Mouse (Mus musculus) stomach, embryonic 16.5 days (tissue): ENCODE data around the gene Rfx4. TPM values are rescaled to one million over a fixed set of nuclear protein-coding genes. Genes with fewer than 3 reads are reported as not detected.

Experiments used
- ATAC-seq: fragments of 200-750 bp; cut with Nextera tagmentation; 2 replicates; pipeline ENCODE4 v1.8.0; 2017; ENCODE audit warnings: moderate number of reproducible peaks, moderate TSS enrichment; ENCODE audit not compliant: insufficient read depth, low FRiP score
- H3K27ac ChIP-seq: fragments of 300-500 bp; sonication (generic); 2 replicates; pipeline ENCODE4 v1.5.1; 2014; ENCODE audit warnings: low read length
- H3K27me3 ChIP-seq: fragments of 300-500 bp; sonication (generic); 2 replicates; pipeline ENCODE4 v1.6.1; 2014; ENCODE audit warnings: low read length, control low read depth, mixed read lengths; ENCODE audit not compliant: control insufficient read depth, insufficient read depth
- H3K36me3 ChIP-seq: fragments of 300-500 bp; sonication (generic); 2 replicates; pipeline ENCODE4 v1.6.1; 2014; ENCODE audit warnings: low read length; ENCODE audit not compliant: control insufficient read depth, insufficient read depth
- H3K4me1 ChIP-seq: fragments of 300-500 bp; sonication (generic); 2 replicates; pipeline ENCODE4 v1.6.1; 2014; ENCODE audit warnings: low read length, control low read depth, mixed read lengths; ENCODE audit not compliant: control insufficient read depth, insufficient read depth
- H3K4me2 ChIP-seq: fragments of 300-500 bp; sonication (generic); 2 replicates; pipeline ENCODE4 v1.6.1; 2014; ENCODE audit warnings: low read depth, low read length, mixed read lengths
- H3K4me3 ChIP-seq: fragments of 300-500 bp; sonication (generic); replicated peaks from 2 replicates; pipeline ENCODE4 v1.5.1; 2014; ENCODE audit warnings: mild to moderate bottlenecking, low read length
- H3K9ac ChIP-seq: fragments of 300-500 bp; sonication (generic); 2 replicates; pipeline ENCODE4 v1.6.1; 2014; ENCODE audit warnings: low read length
- H3K9me3 ChIP-seq: fragments of 300-500 bp; sonication (generic); replicated peaks from 2 replicates; pipeline ENCODE4 v1.6.1; 2016; ENCODE audit warnings: low read length, control low read depth; ENCODE audit not compliant: control insufficient read depth
- WGBS: fragments of 180-500 bp; shearing (Covaris S2); extraction: QIAGEN DNeasy Blood & Tissue Kit; methylation state at CpG from one replicate; pipeline ENCODE4 v1.1.7; 2014; 5-methylcytosine and 5-hydroxymethylcytosine counted together
- polyA plus RNA-seq: library from polyadenylated mRNA; unstranded; fragments of >200 nt; fragmentation: Nextera tagmentation; extraction: Ambion mirVana; gene quantifications from 2 replicates; pipeline ENCODE4 v1.2.1, GENCODE M21; 2015

Gene Rfx4
- polyA plus RNA-seq, 1 experiment from 2014 or later: not detected

GRCm38 (mm10) chr10:84754851-84755785, 744 bp upstream of the Rfx4 start:
- Histone ChIP-seq H3K27ac (no peak overlapping the region), H3K9me3 (no peaks in the 10 kb centered on the region), H3K36me3 (no peaks in the 10 kb centered on the region), H3K4me1 (peaks cover 22% of the 10 kb centered on the region), H3K4me2 (peak overlapping the region; percentile 48), H3K4me3 (peak overlapping the region; percentile 29), H3K27me3 (peaks cover 83% of the 10 kb centered on the region), H3K9ac (no peak overlapping the region)
- peak; percentile 33; the same call in 1 of the 2 replicates for ATAC-seq
- WGBS: 1% methylated on average over 66 of the region's 66 CpGs

DNA sequence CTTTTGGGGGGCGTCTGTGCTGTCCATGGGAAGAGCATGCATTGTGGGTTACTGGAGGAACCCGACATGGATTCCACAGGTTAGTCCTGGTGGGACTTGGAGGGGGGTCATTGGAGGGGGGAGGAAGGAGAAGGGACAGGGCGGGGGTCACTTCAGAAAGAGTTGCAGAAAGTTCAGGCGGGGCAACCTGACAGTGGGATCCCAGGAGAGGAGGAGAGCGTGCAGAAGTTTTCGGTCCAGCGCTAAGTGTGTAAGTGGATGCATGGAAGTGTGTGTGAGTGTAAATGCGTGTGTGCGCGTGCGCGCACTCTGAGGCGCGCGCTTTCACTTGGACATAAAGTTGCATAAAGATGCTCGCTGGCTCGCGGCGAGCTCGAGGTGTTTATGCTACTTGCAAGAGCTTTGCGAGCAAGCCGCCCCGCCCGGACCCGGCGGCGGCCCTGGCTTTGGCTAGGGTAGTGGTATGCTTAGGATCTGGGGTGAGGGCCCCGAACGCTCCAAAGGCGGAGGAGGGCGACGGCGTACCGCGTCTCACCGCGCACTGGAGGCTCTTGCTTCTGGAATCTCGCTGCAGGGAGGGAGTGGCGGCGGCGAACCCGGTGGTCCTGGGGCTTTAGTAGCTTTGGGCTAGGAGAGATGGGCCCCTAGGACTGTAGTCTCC, 703 bp downstream of the Rfx4 start:
- peak overlapping the region; percentile 43 for H3K4me2 ChIP-seq
- H3K36me3 ChIP-seq: no peaks in the 10 kb centered on the region
- H3K27ac ChIP-seq: no peak overlapping the region
- no peak for ATAC-seq
- no peak overlapping the region for H3K9ac ChIP-seq
- no peaks in the 10 kb centered on the region for H3K9me3 ChIP-seq
- under 1% methylated on average over 42 of the region's 42 CpGs for WGBS
- H3K4me1 ChIP-seq: peaks cover 28% of the 10 kb centered on the region
- H3K27me3 ChIP-seq: peaks cover 94% of the 10 kb centered on the region
- peak overlapping the region; percentile 29 for H3K4me3 ChIP-seq

- Histone ChIP-seq H3K9ac (no peak overlapping the region), H3K4me3 (no peak overlapping the region), H3K4me1 (peaks cover 28% of the 10 kb centered on the region), H3K4me2 (no peak overlapping the region), H3K36me3 (no peaks in the 10 kb centered on the region), H3K27me3 (peaks cover 96% of the 10 kb centered on the region), H3K9me3 (no peaks in the 10 kb centered on the region), H3K27ac (no peak overlapping the region)
- no peak for ATAC-seq
- WGBS: 9% methylated on average over 22 of the region's 22 CpGs
Observed at GRCm38 (mm10) chr10:84757426-84758199, 1.8 kb downstream of the Rfx4 start.

DNA sequence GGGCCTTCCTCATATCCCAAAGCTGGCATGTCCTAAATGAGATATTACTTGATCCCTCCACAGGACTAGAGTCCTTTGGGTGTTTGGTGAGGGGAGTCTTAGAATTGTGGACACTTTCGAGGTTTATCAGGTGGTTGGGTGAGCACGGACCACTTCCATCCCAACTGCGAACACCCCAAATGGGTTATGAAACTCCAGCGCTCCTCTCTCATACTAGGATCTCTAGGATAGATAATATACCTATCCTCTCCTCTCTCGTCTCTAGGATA, 2.3 kb downstream of the Rfx4 start:
- Histone ChIP-seq H3K27ac (no peak overlapping the region), H3K9ac (no peak overlapping the region), H3K9me3 (no peaks in the 10 kb centered on the region), H3K27me3 (peaks cover 96% of the 10 kb centered on the region), H3K4me2 (no peak overlapping the region), H3K36me3 (no peaks in the 10 kb centered on the region), H3K4me1 (peaks cover 28% of the 10 kb centered on the region), H3K4me3 (no peak overlapping the region)
- ATAC-seq: no peak
- WGBS: 12% methylated on average over 5 of the region's 5 CpGs

DNA sequence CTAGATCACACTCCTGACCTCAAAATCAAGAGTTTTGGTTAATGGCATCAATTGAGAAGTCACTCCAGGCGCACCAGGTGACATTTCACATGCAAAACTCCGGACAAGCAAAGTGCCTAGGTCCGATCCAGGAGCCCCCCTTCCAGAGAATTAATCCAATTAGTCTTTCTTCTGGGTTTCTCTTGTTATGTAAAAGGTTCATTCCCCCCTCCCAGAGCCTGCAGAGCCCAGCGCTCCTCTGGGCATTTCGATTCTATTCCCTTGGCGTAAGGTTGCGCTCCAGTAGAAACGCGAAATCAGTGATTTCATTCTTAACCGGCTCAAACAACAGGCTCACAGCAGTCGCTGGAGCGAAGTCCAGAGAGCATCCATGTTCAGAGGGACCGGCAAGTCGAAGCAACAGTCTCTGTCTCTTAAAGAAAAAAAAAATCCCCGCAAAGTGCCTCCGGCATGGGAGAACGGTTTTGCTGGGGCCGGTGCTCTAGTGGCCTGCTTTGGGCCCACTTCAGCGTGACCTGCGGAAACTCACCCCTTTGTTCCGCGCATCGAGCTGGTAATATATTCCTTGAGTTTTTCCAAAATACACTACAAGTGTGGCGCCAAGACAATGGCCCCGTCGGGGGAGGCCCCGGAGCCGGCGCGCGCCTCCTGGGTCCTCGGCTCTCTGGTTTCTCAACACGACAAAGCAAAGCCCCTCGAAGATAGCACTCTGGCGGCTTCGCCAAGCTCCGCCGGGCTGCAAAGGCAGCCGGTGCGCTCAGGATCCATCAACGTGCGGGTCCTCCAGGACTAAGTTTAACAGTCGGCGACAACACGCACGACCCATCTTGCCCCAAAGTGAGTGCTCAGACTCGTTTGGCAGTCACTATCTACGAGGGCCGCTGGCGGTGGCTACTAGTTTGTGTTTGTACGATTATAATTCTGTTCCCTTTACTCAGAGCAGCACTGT, 2.9 kb downstream of the Rfx4 start:
- peaks cover 96% of the 10 kb centered on the region for H3K27me3 ChIP-seq
- no peak overlapping the region for H3K9ac ChIP-seq
- 3% methylated on average over 51 of the region's 51 CpGs for WGBS
- no peak overlapping the region for H3K27ac ChIP-seq
- no peaks in the 10 kb centered on the region for H3K36me3 ChIP-seq
- H3K4me3 ChIP-seq: peak overlapping the region; percentile 11; the same call in 1 of the 2 replicates
- H3K4me2 ChIP-seq: no peak overlapping the region
- ATAC-seq: no peak
- H3K4me1 ChIP-seq: peaks cover 28% of the 10 kb centered on the region
- no peaks in the 10 kb centered on the region for H3K9me3 ChIP-seq

DNA sequence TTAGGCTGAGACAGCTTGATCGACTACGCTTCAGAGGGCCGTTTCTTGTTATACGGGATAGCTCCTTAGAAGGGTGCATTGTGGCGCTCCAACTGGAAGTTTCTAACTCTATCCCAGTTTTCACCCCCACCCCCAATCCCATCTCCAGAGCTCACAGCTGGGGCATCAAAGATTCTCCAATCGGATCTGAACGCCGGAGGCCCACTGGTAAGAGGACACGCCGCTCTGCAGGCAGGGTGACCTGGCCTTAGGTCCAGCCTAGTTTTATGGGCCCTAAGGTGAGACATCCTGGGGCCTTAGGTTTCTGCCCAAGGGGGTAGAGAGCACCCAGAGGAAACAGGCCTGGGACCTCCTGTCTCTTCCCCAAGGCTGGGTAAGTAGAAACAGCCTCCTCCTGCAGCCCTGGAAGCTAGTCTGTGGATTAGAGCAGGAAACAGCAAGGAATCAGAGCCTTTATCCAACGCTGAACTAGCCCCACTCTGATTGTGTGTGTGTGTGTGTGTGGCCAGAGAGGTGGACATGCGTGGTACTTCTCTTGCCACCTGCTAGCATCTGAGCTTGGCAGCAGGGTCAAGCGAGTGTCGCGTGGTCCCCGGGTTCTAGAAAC, 3.8 kb downstream of the Rfx4 start:
- 12% methylated on average over 16 of the region's 16 CpGs for WGBS
- H3K27me3 ChIP-seq: peaks cover 89% of the 10 kb centered on the region
- H3K27ac ChIP-seq: no peak overlapping the region
- H3K4me2 ChIP-seq: no peak overlapping the region
- H3K36me3 ChIP-seq: no peaks in the 10 kb centered on the region
- peaks cover 28% of the 10 kb centered on the region for H3K4me1 ChIP-seq
- ATAC-seq: no peak
- H3K9me3 ChIP-seq: no peaks in the 10 kb centered on the region
- peak overlapping the region; percentile 34 for H3K4me3 ChIP-seq
- no peak overlapping the region for H3K9ac ChIP-seq

DNA sequence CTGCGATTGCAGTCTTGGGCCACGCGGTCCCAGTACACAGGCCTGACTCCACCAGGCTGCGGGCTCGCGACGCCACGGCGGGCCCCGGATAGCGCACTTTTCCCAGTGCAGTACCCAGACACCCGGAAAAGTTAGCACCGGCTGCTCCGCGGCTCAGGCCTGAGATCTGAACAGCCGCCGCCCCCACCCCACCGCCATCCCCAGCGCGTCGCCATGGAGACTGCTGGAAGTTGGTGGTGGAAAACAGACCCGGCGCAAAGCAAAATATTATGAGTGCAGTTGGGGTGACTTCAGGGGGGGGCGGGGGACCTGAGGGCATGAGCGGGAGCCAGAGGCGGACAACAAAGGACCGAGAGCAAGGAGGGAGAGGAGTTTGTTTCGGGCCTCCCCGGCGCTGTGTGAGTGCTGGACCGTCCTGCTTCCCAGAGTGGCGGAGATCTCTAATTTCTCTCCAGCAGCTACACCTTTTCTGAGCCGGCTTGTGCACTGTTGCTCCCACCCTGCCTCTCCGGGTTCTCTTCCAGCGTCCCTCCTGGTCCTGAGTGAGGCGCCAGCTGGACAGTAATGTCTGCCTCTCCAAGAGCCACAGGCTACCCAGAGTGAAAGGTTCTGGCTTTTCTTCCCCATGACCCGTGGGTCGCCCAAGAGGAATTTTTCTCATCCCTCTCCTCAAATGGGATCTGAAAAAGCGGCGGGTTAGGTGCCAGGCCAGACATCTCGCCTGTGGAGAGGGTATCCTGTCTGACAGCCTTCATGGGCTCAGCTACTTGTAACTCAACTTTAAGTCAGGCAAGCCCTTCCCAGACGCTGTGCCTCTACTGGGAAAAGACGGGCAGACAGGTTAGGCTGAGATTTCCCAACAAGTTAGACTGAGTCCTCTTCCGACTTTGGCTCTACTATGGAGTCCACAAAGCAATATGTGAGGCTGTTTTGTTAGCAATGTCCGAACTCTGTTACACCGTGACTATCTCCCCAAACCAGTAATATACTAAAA, 4.6 kb downstream of the Rfx4 start:
- peaks cover 25% of the 10 kb centered on the region for H3K4me1 ChIP-seq
- H3K27ac ChIP-seq: no peak overlapping the region
- ATAC-seq: no peak
- H3K9me3 ChIP-seq: no peaks in the 10 kb centered on the region
- peak overlapping the region; percentile 34 for H3K4me3 ChIP-seq
- H3K4me2 ChIP-seq: peak overlapping the region; percentile 53
- H3K9ac ChIP-seq: no peak overlapping the region
- WGBS: 7% methylated on average over 46 of the region's 46 CpGs
- no peaks in the 10 kb centered on the region for H3K36me3 ChIP-seq
- peaks cover 81% of the 10 kb centered on the region for H3K27me3 ChIP-seq
